Mouse (Mus musculus) leukemia stem cell, adult 10-12 weeks (primary cell): ENCODE measurements around the gene Gm5416. TPM values are rescaled to one million over a fixed set of nuclear protein-coding genes. Genes with fewer than 3 reads are reported as not detected.

ENCODE experiments used
- polyA plus RNA-seq: library from polyadenylated mRNA; stranded (reverse); fragments of >175 nt; gene quantifications from 2 replicates; pipeline ENCODE4 v1.2.3, GENCODE M21; 2012; ENCODE audit warnings: low replicate concordance

Gene Gm5416
- not detected in 2 replicates for polyA plus RNA-seq

DNA sequence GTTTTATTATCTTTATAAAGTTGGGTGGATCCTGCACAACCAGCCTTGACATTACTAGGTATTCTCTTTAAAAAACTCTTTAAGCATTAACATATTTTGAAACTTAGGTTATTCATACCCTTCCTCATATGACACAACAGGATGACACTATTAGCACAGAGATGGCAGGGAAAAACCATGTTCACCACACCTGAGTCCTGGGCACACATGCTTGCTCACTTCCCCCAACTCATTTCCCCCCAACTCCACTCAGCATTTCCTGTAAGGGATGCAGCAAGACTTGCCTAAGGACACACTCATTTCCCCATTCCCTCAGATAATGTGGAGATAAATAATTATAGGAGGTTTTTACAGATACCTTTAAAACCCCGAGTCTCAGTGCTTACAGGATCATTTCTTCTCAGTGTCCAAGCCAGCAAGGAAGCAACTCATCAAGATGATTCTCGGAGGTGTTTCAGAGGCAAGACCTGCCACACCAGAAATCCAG lies at the start of gene Gm5416:
TSS of gene Gm5416 (plus strand) at position 437 of the 487 bp plus-strand sequence.

DNA sequence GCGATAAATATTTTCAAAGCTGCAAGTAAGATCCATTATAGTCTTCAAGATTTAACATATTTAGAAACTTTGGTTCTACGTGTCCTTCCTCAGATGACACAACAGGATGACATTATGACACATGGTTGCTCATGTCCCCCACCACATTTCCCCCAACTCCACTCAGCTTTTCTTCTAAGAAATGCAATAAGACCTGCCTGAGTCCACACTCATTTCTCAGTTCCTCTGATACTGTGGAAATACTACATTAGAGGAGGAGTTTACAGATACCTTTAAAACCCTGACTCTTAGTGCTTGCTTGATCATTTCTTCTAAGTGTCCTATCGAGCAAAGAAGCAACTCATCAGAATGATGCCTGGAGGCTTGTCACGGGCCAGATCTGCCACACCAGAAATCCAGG lies 26.3 kb upstream of the Gm5416 start, which contains the start of gene Gm5483:
TSS of gene Gm5483 (plus strand) at position 301 of the 400 bp plus-strand sequence.

DNA sequence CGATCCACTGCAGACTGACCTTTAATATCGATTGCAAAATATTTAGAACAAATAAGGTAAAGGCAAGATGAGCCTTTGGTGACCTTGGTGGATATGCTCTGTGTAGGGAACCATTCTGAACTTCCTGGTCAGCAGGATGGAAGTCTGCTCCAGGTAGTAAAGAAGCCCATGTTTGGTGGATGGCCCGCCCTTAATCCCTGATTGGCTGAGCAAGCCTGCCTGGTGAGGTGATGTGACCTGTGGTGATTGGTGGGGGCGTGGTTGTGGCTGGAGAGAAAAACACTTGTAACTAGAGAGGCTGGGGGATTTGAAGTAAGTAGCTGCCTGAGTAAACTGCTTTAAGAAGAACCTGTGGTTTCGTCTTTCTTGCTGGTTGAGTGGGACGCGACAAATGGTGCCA lies 11.0 kb downstream of the Gm5416 start, which contains the start of gene 2010005H15Rik:
TSS of gene 2010005H15Rik (plus strand) at position 301 of the 400 bp plus-strand sequence.

Other genes starting within 250 kb of the Gm5416 start
- gene Kpna1, start 231.7 kb upstream of the Gm5416 start, polyA plus RNA-seq, result 26.0 and 35.9 TPM in 2 replicates
- gene Wdr5b, start 169.2 kb upstream of the Gm5416 start, polyA plus RNA-seq, result 0.10 and 1.1 TPM in 2 replicates
- gene Fam162a, start 138.8 kb upstream of the Gm5416 start, polyA plus RNA-seq, result 13.2 and 20.5 TPM in 2 replicates
- 1.9 and 4.1 TPM in 2 replicates for gene Ccdc58, start 138.7 kb upstream of the Gm5416 start, polyA plus RNA-seq
- not detected in 2 replicates for gene Csta1, start 79.2 kb upstream of the Gm5416 start, polyA plus RNA-seq
- not detected in 2 replicates for gene Stfa2l1, start 53.6 kb upstream of the Gm5416 start, polyA plus RNA-seq
- not detected in 2 replicates for gene Gm5483, start 26.2 kb upstream of the Gm5416 start, polyA plus RNA-seq
- not detected in 2 replicates for gene 2010005H15Rik, start 11.1 kb downstream of the Gm5416 start, polyA plus RNA-seq
- not detected in 2 replicates for gene Stfa1, start 66.5 kb downstream of the Gm5416 start, polyA plus RNA-seq
- gene BC117090, start 123.9 kb downstream of the Gm5416 start, polyA plus RNA-seq, result not detected in 2 replicates
- gene BC100530, start 157.3 kb downstream of the Gm5416 start, polyA plus RNA-seq, result not detected in 2 replicates
- not detected in 2 replicates for gene Stfa2, start 198.1 kb downstream of the Gm5416 start, polyA plus RNA-seq
- not detected in 2 replicates for gene Stfa3, start 245.0 kb downstream of the Gm5416 start, polyA plus RNA-seq